Mouse (Mus musculus): Measurements from ENCODE around the gene Hoxc4.
A peak's percentile ranks its signal among the peaks of the same experiment; 100 is the strongest.

Hoxc4 gene

GRCm38 (mm10) chr15:103018636-103019035 lies at the start of gene Hoxc4:
Gene Hoxc4 (plus strand): TSS chr15:103018934.
- no peak for DNase-seq (ENCODE audit: low spot score)

GRCm38 (mm10) chr15:102969296-102969695 lies 49.4 kb upstream of the Hoxc4 start:
- no peak for DNase-seq (ENCODE audit: low spot score)

- no peak for DNase-seq (ENCODE audit: low spot score)
These were observed 48.0 kb upstream of the Hoxc4 start for GRCm38 (mm10) chr15:102970740-102971139.

- no peak for DNase-seq (ENCODE audit: low spot score)
These were observed 46.5 kb upstream of the Hoxc4 start for GRCm38 (mm10) chr15:102972254-102972653.

GRCm38 (mm10) chr15:102972753-102973152 lies 46.0 kb upstream of the Hoxc4 start:
- no peak for DNase-seq (ENCODE audit: low spot score)

- no peak for DNase-seq (ENCODE audit: low spot score)
These were observed 43.7 kb upstream of the Hoxc4 start for GRCm38 (mm10) chr15:102975034-102975433.

GRCm38 (mm10) chr15:102975688-102976111 lies 43.0 kb upstream of the Hoxc4 start:
- DNase-seq (ENCODE audit: low spot score), result no peak

GRCm38 (mm10) chr15:102976171-102976570 lies 42.6 kb upstream of the Hoxc4 start, which contains the start of gene Hoxc9:
Gene Hoxc9 (plus strand): TSS chr15:102976439.
- no peak for DNase-seq (ENCODE audit: low spot score)

- no peak for DNase-seq (ENCODE audit: low spot score)
These were observed 41.9 kb upstream of the Hoxc4 start for GRCm38 (mm10) chr15:102976631-102977422.

GRCm38 (mm10) chr15:102977423-102977974 lies 41.2 kb upstream of the Hoxc4 start:
- no peak for DNase-seq (ENCODE audit: low spot score)

- DNase-seq (ENCODE audit: low spot score), result no peak
These were observed 39.9 kb upstream of the Hoxc4 start for GRCm38 (mm10) chr15:102978615-102979515.

GRCm38 (mm10) chr15:102979936-102980335 lies 38.8 kb upstream of the Hoxc4 start:
- no peak for DNase-seq (ENCODE audit: low spot score)

- DNase-seq (ENCODE audit: low spot score), result no peak
These were observed 38.4 kb upstream of the Hoxc4 start for GRCm38 (mm10) chr15:102980352-102980751.

GRCm38 (mm10) chr15:102980912-102981311 lies 37.8 kb upstream of the Hoxc4 start:
- no peak for DNase-seq (ENCODE audit: low spot score)

GRCm38 (mm10) chr15:102981379-102982288 lies 37.1 kb upstream of the Hoxc4 start:
- no peak for DNase-seq (ENCODE audit: low spot score)

GRCm38 (mm10) chr15:102983716-102984115 lies 35.0 kb upstream of the Hoxc4 start:
- DNase-seq (ENCODE audit: low spot score), result no peak

- DNase-seq (ENCODE audit: low spot score), result no peak
These were observed 34.2 kb upstream of the Hoxc4 start for GRCm38 (mm10) chr15:102984521-102984920.

GRCm38 (mm10) chr15:102984925-102985324 lies 33.8 kb upstream of the Hoxc4 start:
- no peak for DNase-seq (ENCODE audit: low spot score)

- peak; percentile 57 for DNase-seq (ENCODE audit: low spot score)
These were observed 31.5 kb upstream of the Hoxc4 start for GRCm38 (mm10) chr15:102987124-102987833.

GRCm38 (mm10) chr15:102988078-102988477 lies 30.7 kb upstream of the Hoxc4 start:
- DNase-seq (ENCODE audit: low spot score), result no peak

Measured in spleen, adult 12 weeks (tissue).